Mouse (Mus musculus): ENCODE data around the gene Cdipt.
A peak's percentile ranks its signal among the peaks of the same experiment; 100 is the strongest.

Cdipt gene

DNA sequence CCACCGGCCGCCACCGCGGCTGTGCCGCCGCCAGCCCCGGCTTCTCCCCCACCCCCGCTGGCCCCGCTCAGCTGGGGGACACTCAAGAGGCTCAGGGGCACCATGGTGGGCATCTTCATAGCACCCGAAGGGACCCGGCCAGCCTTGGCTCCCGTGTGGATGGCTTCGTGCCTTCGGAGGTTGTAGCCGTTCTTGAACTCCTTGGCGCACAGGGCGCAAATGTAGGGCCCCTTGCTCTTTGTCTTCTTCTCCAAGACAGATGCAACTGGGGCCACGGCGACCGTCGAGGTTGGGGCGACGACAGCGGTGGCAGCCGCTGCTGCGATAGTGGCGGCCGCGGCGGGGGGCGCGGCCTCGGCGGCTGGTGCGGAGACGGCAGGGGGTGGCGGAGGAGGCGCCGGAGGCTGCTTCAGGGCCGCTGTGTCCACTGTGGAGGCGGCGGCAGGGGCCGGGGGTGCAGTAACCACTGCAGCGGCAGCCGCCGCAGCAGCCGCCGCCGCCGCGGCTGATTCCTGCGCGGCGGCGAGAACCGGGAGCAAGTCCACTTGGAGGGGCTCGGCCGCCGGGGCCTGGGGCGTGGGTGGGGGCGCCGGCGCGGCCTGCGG is 49.9 kb downstream of the Cdipt start:
- no peak for DNase-seq

DNA sequence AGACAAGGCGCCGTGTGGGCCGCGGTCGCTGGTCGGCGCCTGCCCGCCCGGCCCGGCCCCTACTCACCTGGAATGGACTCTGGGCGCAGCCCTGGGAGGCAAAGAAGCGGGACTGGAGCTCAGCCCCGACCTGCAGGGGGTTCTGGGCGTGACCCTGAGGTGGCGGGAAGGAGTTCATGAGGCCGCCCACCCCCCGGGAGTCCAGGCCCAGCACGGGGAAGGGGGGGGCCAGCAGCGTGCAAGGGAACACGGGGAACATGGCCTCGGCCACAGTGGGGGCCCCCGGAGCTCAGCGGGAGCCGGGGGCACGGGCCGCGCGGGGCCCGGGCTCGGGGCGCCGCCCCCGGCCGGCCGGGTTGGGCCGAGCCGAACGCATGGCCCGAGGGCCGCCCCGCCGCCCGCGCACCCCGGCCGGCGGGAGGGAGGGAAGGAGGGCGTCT is 50.5 kb downstream of the Cdipt start:
- peak; percentile 90 for DNase-seq

DNA sequence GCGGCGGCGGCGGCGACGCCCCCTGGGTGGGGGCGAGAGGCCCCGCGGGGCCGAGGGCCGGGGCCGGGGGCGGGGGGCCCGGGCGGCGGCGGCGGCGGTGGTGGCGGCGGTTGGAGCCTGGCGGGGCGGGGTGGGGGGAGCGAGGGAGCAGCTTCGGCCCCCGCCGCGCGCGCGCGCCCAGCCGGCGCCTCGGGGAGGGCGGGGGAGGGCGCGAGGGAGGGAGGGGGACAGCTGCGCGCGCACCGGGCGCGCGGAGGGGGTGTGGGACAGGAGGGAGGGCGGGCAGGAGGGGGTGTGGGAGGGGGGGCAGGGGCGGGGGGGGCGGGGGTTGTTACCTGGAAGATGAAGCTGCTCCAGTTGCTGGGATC is 50.9 kb downstream of the Cdipt start:
- no peak for DNase-seq

- peak; percentile 100 for DNase-seq
These were observed 51.4 kb downstream of the Cdipt start, which contains the start of gene Maz for GRCm38 (mm10) chr7:127026984-127027726. Gene Maz, minus strand, starts transcription at chr7:127027037.

DNA sequence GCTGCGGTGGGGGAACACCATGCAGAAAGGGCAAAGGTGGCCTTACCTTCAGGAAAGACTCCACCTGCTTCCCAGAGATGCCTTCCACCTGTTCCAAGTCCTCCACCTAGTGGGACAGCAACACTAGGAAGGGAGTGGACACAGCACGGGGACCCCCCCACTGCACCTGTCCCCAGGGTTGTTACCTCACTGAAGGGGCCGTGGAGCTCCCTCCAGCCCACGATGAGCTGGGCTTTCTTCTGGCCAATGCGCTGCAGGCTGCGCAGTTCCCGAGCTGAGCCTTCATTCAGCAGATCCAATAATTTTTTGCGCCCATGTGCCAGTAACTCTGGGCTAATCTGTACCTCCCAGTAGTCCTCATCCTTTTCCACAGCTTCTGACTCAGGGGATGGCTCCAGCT is 52.2 kb downstream of the Cdipt start:
- DNase-seq, result no peak

Measured in cerebellum, adult 9-11 months (tissue).